Mouse (Mus musculus): ENCODE data around the gene Irf5. TPM values are rescaled to one million over a fixed set of nuclear protein-coding genes. Genes with fewer than 3 reads are reported as not detected.
"Not testable (repeated sequence)": the region's sequence is repeated elsewhere in the genome, so short reads cannot be mapped to it uniquely, and the experiment has no call there.

Gene Irf5
- polyA plus RNA-seq, 1 experiment from 2014 or later: 9.4 TPM

DNA sequence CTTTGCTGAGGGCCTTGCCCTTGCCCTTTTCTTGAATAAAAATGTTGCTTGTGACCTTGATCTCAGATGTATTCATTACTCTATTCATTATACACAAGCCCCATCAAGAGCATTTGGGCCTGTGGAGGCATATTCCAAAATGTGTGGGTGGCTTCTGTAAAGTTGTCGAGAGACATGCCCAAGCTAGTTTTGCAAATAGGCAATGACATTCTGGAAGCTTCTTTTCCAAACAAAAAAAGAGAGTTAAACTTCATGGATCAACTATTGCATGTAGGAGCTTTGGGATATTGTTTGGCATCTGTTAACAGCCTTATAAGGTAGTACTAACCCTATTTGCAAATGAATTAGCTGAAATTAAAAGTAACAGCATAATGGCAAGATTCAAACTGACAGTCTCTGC, 21.7 kb downstream of the Irf5 start:
- Histone ChIP-seq H3K4me3 (ENCODE audit: low read depth, low read length) (no peak overlapping the region), H3K36me3 (ENCODE audit: control insufficient read depth, insufficient read depth, low read length) (peaks cover 35% of the 10 kb centered on the region), H3K9me3 (ENCODE audit: control insufficient read depth, low read length) (no peaks in the 10 kb centered on the region), H3K27me3 (replicated peaks; ENCODE audit: control insufficient read depth, insufficient read depth, low read length) (no peaks in the 10 kb centered on the region), H3K27ac (ENCODE audit: low read depth, low read length) (no peak overlapping the region), H3K9ac (ENCODE audit: low read depth, low read length) (no peak overlapping the region), H3K4me1 (replicated peaks; ENCODE audit: control insufficient read depth, insufficient read depth, low read length) (no peaks in the 10 kb centered on the region), H3K4me2 (no peak overlapping the region)
- DNase-seq (ENCODE audit: low spot score) (no peak), ATAC-seq (replicated peaks; ENCODE audit: low FRiP score) (no peak)
- WGBS: 92% methylated on average over 1 of the region's 1 CpGs

- Histone ChIP-seq H3K36me3 (ENCODE audit: control insufficient read depth, insufficient read depth, low read length) (peaks cover 36% of the 10 kb centered on the region), H3K27ac (ENCODE audit: low read depth, low read length) (no peak overlapping the region), H3K4me2 (no peak overlapping the region), H3K9ac (ENCODE audit: low read depth, low read length) (no peak overlapping the region), H3K27me3 (replicated peaks; ENCODE audit: control insufficient read depth, insufficient read depth, low read length) (no peaks in the 10 kb centered on the region), H3K4me3 (ENCODE audit: low read depth, low read length) (no peak overlapping the region), H3K9me3 (ENCODE audit: control insufficient read depth, low read length) (no peaks in the 10 kb centered on the region), H3K4me1 (replicated peaks; ENCODE audit: control insufficient read depth, insufficient read depth, low read length) (no peaks in the 10 kb centered on the region)
- no peak for DNase-seq (ENCODE audit: low spot score)
- no peak for ATAC-seq (replicated peaks; ENCODE audit: low FRiP score)
- WGBS: 82% methylated on average over 2 of the region's 2 CpGs
Measured at GRCm38 (mm10) chr6:29552526-29552925, 26.1 kb downstream of the Irf5 start.

DNA sequence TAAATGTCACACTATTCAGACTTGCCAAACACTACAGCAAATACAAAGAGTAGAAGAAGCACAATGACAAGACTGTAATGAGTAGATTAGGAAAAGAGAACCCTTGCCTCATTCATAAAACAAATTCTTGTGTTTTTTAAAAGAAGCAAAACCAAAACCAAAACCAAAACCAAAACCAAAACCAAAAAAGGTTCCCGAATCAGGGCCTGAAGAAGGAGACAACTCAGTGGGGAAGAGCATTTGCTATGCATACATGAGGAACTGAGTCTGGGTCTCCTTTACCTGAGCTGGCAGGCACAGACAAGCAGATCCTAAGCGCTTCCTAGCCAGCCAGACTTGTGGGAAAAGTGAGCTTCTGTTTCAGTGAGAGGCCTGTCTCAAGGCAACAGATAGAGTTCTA, 30.7 kb downstream of the Irf5 start:
- DNase-seq (ENCODE audit: low spot score) (no peak), ATAC-seq (replicated peaks; ENCODE audit: low FRiP score) (no peak)
- H3K9ac ChIP-seq (ENCODE audit: low read depth, low read length): no peak overlapping the region
- no peaks in the 10 kb centered on the region for H3K27me3 ChIP-seq (replicated peaks; ENCODE audit: control insufficient read depth, insufficient read depth, low read length)
- WGBS: 90% methylated on average over 2 of the region's 2 CpGs
- H3K27ac ChIP-seq (ENCODE audit: low read depth, low read length): no peak overlapping the region
- no peak overlapping the region for H3K4me3 ChIP-seq (ENCODE audit: low read depth, low read length)
- no peak overlapping the region for H3K4me2 ChIP-seq
- no peaks in the 10 kb centered on the region for H3K4me1 ChIP-seq (replicated peaks; ENCODE audit: control insufficient read depth, insufficient read depth, low read length)
- no peaks in the 10 kb centered on the region for H3K9me3 ChIP-seq (ENCODE audit: control insufficient read depth, low read length)
- H3K36me3 ChIP-seq (ENCODE audit: control insufficient read depth, insufficient read depth, low read length): peaks cover 38% of the 10 kb centered on the region

DNA sequence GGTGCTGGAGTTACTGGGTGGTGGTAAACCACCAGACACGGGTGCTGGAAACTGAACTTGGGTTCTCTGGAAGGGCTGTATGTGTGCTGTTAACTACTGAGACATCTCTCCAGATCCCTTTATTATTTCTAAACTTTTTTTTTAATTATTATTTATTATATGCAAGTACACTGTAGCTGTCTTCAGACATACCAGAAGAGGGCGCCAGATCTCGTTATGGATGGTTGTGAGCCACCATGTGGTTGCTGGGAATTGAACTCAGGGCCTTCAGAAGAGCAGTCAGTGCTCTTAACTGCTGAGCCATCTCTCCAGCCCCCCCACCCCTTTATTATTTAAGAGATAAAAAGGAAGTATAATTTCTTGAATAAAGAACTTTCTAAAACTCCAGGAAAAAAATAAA, 50.0 kb downstream of the Irf5 start:
- H3K9me3 ChIP-seq (ENCODE audit: control insufficient read depth, low read length); H3K27ac ChIP-seq (ENCODE audit: low read depth, low read length); H3K4me3 ChIP-seq (ENCODE audit: low read depth, low read length); H3K4me2 ChIP-seq; ATAC-seq (replicated peaks; ENCODE audit: low FRiP score); H3K4me1 ChIP-seq (replicated peaks; ENCODE audit: control insufficient read depth, insufficient read depth, low read length); H3K9ac ChIP-seq (ENCODE audit: low read depth, low read length); H3K27me3 ChIP-seq (replicated peaks; ENCODE audit: control insufficient read depth, insufficient read depth, low read length); DNase-seq (ENCODE audit: low spot score): not testable (repeated sequence)
- 83% methylated on average over 3 of the region's 3 CpGs for WGBS
- peaks cover 38% of the 10 kb centered on the region for H3K36me3 ChIP-seq (ENCODE audit: control insufficient read depth, insufficient read depth, low read length)

DNA sequence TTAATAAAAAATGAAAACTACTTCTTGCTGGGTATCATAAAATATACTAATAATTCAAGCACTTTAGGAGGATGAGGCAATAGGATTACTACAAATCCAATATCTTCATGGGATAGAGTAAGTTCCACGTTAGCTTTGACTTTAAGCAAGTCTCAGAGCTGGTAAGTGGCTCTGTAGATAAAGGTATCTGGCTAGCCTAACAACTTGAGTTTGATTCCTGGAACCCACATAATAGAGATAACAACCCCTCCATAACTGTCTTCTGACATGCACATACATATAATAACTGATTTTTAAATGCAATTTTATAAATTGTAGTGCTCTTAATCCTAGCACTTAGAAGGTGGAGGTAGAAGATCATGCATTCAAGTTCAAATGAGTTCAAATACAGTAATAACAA, 54.3 kb downstream of the Irf5 start:
- 44% methylated on average over 1 of the region's 1 CpGs for WGBS
- no peak overlapping the region for H3K27ac ChIP-seq (ENCODE audit: low read depth, low read length)
- H3K27me3 ChIP-seq (replicated peaks; ENCODE audit: control insufficient read depth, insufficient read depth, low read length): no peaks in the 10 kb centered on the region
- no peaks in the 10 kb centered on the region for H3K9me3 ChIP-seq (ENCODE audit: control insufficient read depth, low read length)
- no peak overlapping the region for H3K9ac ChIP-seq (ENCODE audit: low read depth, low read length)
- ATAC-seq (replicated peaks; ENCODE audit: low FRiP score) (peak; percentile 47; the same call in 1 of the 2 replicates), DNase-seq (ENCODE audit: low spot score) (no peak)
- H3K4me2 ChIP-seq: no peak overlapping the region
- H3K4me1 ChIP-seq (replicated peaks; ENCODE audit: control insufficient read depth, insufficient read depth, low read length): no peaks in the 10 kb centered on the region
- no peak overlapping the region for H3K4me3 ChIP-seq (ENCODE audit: low read depth, low read length)
- peaks cover 33% of the 10 kb centered on the region for H3K36me3 ChIP-seq (ENCODE audit: control insufficient read depth, insufficient read depth, low read length)

GRCm38 (mm10) chr6:29581202-29581601, 54.8 kb downstream of the Irf5 start:
- Histone ChIP-seq H3K9ac (ENCODE audit: low read depth, low read length) (no peak overlapping the region), H3K27me3 (replicated peaks; ENCODE audit: control insufficient read depth, insufficient read depth, low read length) (no peaks in the 10 kb centered on the region), H3K4me3 (ENCODE audit: low read depth, low read length) (no peak overlapping the region), H3K9me3 (ENCODE audit: control insufficient read depth, low read length) (no peaks in the 10 kb centered on the region), H3K36me3 (ENCODE audit: control insufficient read depth, insufficient read depth, low read length) (peaks cover 33% of the 10 kb centered on the region), H3K4me2 (no peak overlapping the region), H3K27ac (ENCODE audit: low read depth, low read length) (no peak overlapping the region), H3K4me1 (replicated peaks; ENCODE audit: control insufficient read depth, insufficient read depth, low read length) (no peaks in the 10 kb centered on the region)
- WGBS: 92% methylated on average over 3 of the region's 3 CpGs
- no peak for DNase-seq (ENCODE audit: low spot score)
- ATAC-seq (replicated peaks; ENCODE audit: low FRiP score): peak; percentile 66

Other genes starting within 250 kb of the Irf5 start
- 0.47 and 0.58 TPM in 2 replicates for gene Fam71f2, start 247.0 kb upstream of the Irf5 start, polyA plus RNA-seq (2014; fragmentation: Nextera tagmentation; extraction: Ambion mirVana)
- gene Fam71f1, start 207.5 kb upstream of the Irf5 start, polyA plus RNA-seq (2014; fragmentation: Nextera tagmentation; extraction: Ambion mirVana): 0.25 TPM in 1 of 2 replicates, not detected in the other
- 197 and 222 TPM in 2 replicates for gene Calu, start 178.6 kb upstream of the Irf5 start, polyA plus RNA-seq (2014; fragmentation: Nextera tagmentation; extraction: Ambion mirVana)
- 0.36 and 0.53 TPM in 2 replicates for gene Opn1sw, start 138.2 kb upstream of the Irf5 start, polyA plus RNA-seq (2014; fragmentation: Nextera tagmentation; extraction: Ambion mirVana)
- gene Ccdc136, start 130.3 kb upstream of the Irf5 start, polyA plus RNA-seq (2014; fragmentation: Nextera tagmentation; extraction: Ambion mirVana): 4.1 and 5.6 TPM in 2 replicates
- gene Flnc, start 93.4 kb upstream of the Irf5 start, polyA plus RNA-seq (2014; fragmentation: Nextera tagmentation; extraction: Ambion mirVana): 4.7 and 6.2 TPM in 2 replicates
- gene Atp6v1f, start 58.9 kb upstream of the Irf5 start, polyA plus RNA-seq (2014; fragmentation: Nextera tagmentation; extraction: Ambion mirVana): 223 and 247 TPM in 2 replicates
- 0.34 and 0.55 TPM in 2 replicates for gene Atp6v1fnb, start 55.2 kb upstream of the Irf5 start, polyA plus RNA-seq (2014; fragmentation: Nextera tagmentation; extraction: Ambion mirVana)
- gene Kcp, start 18.7 kb upstream of the Irf5 start, polyA plus RNA-seq (2014; fragmentation: Nextera tagmentation; extraction: Ambion mirVana): 9.2 and 9.5 TPM in 2 replicates
- gene Tnpo3, start 83.3 kb downstream of the Irf5 start, polyA plus RNA-seq (2014; fragmentation: Nextera tagmentation; extraction: Ambion mirVana): 86.5 and 94.0 TPM in 2 replicates
- gene Tspan33, start 167.6 kb downstream of the Irf5 start, polyA plus RNA-seq (2014; fragmentation: Nextera tagmentation; extraction: Ambion mirVana): 44.8 and 53.0 TPM in 2 replicates
- 22.3 and 22.5 TPM in 2 replicates for gene Smo, start 208.9 kb downstream of the Irf5 start, polyA plus RNA-seq (2014; fragmentation: Nextera tagmentation; extraction: Ambion mirVana)
- gene Ahcyl2, start 241.4 kb downstream of the Irf5 start, polyA plus RNA-seq (2014; fragmentation: Nextera tagmentation; extraction: Ambion mirVana): 12.0 and 12.5 TPM in 2 replicates

Data from liver, embryonic 11.5 days (tissue).